Mouse (Mus musculus) testis, postnatal 10 days (tissue): ENCODE measurements at regions not wholly inside any gene's neighbourhood (a gene's known extent, or its start where the extent isn't known, plus 50 kb on each side); places are given as distances from the start of the nearest gene placed in this dataset.
"Not testable (repeated sequence)": the region's sequence is repeated elsewhere in the genome, so short reads cannot be mapped to it uniquely, and the experiment has no call there.

Source experiments
- DNase-seq: peaks from one replicate; pipeline ENCODE4 v3.0.0; 2021; ENCODE audit warnings: low spot score

GRCm38 (mm10) chr11:113133407-113133806 lies 351.4 kb downstream of the Sox9 start:
- DNase-seq, result no peak

GRCm38 (mm10) chr11:113135261-113135660 lies 353.2 kb downstream of the Sox9 start:
- no peak for DNase-seq

GRCm38 (mm10) chr11:113138462-113138861 lies 356.4 kb downstream of the Sox9 start:
- no peak for DNase-seq

- DNase-seq, result no peak
These were observed 358.6 kb downstream of the Sox9 start for GRCm38 (mm10) chr11:113140595-113140994.

GRCm38 (mm10) chr11:113142816-113143215 lies 360.8 kb downstream of the Sox9 start:
- no peak for DNase-seq

GRCm38 (mm10) chr11:113143839-113144627 lies 362.0 kb downstream of the Sox9 start:
- peak; percentile 74 for DNase-seq

- no peak for DNase-seq
These were observed 363.7 kb downstream of the Sox9 start for GRCm38 (mm10) chr11:113145721-113146120.

GRCm38 (mm10) chr11:113146762-113147161 lies 364.7 kb downstream of the Sox9 start:
- DNase-seq, result no peak

- no peak for DNase-seq
These were observed 365.6 kb downstream of the Sox9 start for GRCm38 (mm10) chr11:113147535-113148197.

GRCm38 (mm10) chr11:113148198-113148537 lies 366.1 kb downstream of the Sox9 start:
- no peak for DNase-seq

GRCm38 (mm10) chr11:113155515-113155914 lies 373.5 kb downstream of the Sox9 start:
- no peak for DNase-seq

- DNase-seq, result no peak
These were observed 381.9 kb downstream of the Sox9 start for GRCm38 (mm10) chr11:113163941-113164340.

GRCm38 (mm10) chr11:113164510-113164909 lies 382.5 kb downstream of the Sox9 start:
- DNase-seq, result no peak

GRCm38 (mm10) chr11:113165069-113165795 lies 383.2 kb downstream of the Sox9 start:
- DNase-seq, result peak; percentile 92

GRCm38 (mm10) chr11:113166517-113166916 lies 384.5 kb downstream of the Sox9 start:
- DNase-seq, result no peak

GRCm38 (mm10) chr11:113172497-113173140 lies 390.6 kb downstream of the Sox9 start:
- DNase-seq, result peak; percentile 84

- DNase-seq, result not testable (repeated sequence)
These were observed 391.3 kb downstream of the Sox9 start for GRCm38 (mm10) chr11:113173317-113173716.

- DNase-seq, result no peak
These were observed 392.0 kb downstream of the Sox9 start for GRCm38 (mm10) chr11:113174011-113174507.

- peak; percentile 74 for DNase-seq
These were observed 393.3 kb downstream of the Sox9 start for GRCm38 (mm10) chr11:113175323-113175722.

GRCm38 (mm10) chr11:113176183-113176582 lies 394.2 kb downstream of the Sox9 start:
- peak; percentile 78 for DNase-seq

- DNase-seq, result no peak
These were observed 396.4 kb downstream of the Sox9 start for GRCm38 (mm10) chr11:113178375-113178774.

GRCm38 (mm10) chr11:113180008-113180407 lies 398.0 kb downstream of the Sox9 start:
- no peak for DNase-seq
